Mouse (Mus musculus) embryonic fibroblast, embryonic 13.5 days (primary cell): ENCODE measurements around the gene Hip1r.

Source experiments
- CTCF ChIP-seq: IDR thresholded peaks from 2 replicates; pipeline ENCODE4 v1.5.1; 2011; ENCODE audit warnings: mild to moderate bottlenecking, control low read depth, low read length, moderate library complexity, borderline replicate concordance; ENCODE audit not compliant: insufficient read depth
- POLR2A ChIP-seq: IDR thresholded peaks from 2 replicates; pipeline ENCODE4 v1.6.1; 2011; ENCODE audit warnings: low read depth, mild to moderate bottlenecking, control low read depth, low read length, moderate library complexity

GRCm38 (mm10) chr5:123959018-123959417 is 14.4 kb upstream of the Hip1r start:
- TF ChIP-seq CTCF (no peak), POLR2A (no peak)
